Mouse (Mus musculus) thymus, postnatal 0 days (tissue): ENCODE results near the gene Zxdc. TPM values are rescaled to one million over a fixed set of nuclear protein-coding genes. Genes with fewer than 3 reads are reported as not detected.

Source experiments
- DNase-seq: peaks from one replicate; pipeline ENCODE4 v3.0.0-alpha.2; 2015; ENCODE audit warnings: low spot score
- polyA plus RNA-seq: library from polyadenylated mRNA; unstranded; fragments of >200 nt; fragmentation: Nextera tagmentation; extraction: Ambion mirVana; gene quantifications from 2 replicates; pipeline ENCODE4 v1.2.1, GENCODE M21; 2015

Zxdc gene
- polyA plus RNA-seq, 1 experiment from 2014 or later: 8.1 TPM

DNA sequence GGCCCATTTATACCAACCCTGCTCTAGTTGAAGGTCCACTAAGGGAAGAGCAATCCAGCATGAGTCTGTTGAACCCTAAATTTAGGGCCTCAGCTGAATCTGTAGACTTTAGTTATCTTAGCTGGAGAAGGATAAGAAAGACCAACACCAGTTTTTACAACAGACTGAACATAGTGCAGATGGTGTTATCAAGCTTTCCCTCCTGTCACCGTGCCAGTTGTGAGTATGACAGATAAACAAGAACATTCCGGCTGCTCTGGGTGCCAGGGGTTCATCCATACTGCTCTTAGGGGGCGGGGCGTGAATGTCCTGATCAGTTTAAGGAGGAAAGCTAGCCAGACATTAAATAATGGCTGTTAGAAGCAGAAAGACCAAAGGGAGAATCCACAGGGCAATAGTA is 5.4 kb downstream of the Zxdc start:
- no peak for DNase-seq

DNA sequence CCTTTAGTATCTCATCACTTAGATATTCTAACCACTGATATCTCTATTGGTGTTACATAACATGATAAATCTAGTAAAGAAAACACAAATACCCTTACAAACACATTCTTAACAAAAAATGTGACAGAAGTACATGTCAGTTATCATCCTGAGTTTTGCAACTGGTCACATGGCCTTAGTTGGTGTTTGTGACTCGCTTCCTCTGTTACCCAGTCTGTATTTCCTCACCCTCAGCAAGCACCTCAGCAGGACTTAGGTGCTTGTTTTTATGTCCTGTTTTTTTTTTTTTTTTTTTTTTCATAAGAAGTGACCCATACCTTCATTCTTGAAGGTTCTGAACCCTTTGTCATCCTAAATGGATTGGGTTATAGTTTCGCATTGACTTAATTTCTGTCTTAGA is 8.4 kb downstream of the Zxdc start:
- no peak for DNase-seq

DNA sequence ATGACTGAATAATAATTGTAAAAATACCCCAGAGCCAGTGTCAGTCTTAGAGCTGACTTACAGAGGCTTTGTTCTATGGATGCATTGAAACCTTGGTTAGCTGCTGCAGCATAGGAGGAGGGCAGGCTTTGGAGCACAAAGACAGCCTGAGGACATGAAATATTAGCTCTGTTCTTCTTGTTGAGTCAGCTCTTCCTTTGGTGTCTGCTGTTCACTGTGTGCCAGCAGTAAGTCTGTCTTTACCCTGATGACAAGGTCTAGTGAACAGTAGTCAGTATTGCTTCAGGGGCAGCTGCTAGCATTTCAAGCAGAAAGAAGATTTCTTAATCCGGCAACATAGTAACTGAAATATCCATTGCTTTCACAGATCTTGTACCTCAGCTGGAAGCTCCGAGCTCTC is 12.2 kb downstream of the Zxdc start:
- DNase-seq: no peak

DNA sequence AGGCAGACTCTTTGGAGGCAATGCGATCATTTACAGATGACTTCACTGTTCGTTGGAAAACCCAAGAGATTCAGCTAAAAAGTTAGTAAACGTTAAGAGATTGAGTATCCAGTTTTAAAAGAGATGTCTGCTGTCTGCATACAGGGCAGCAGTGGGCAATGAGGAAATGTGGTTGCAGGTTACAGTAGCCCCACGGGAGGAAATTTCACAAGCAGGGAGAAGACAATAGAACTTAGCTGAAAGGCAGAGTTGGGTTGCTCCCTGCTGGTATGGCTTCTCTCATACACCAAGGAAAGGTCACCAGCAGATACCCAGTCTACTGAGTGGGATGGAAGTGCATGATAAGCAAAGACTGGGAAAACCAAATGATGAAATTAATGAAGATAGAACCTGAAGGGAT is 21.3 kb downstream of the Zxdc start:
- no peak for DNase-seq

DNA sequence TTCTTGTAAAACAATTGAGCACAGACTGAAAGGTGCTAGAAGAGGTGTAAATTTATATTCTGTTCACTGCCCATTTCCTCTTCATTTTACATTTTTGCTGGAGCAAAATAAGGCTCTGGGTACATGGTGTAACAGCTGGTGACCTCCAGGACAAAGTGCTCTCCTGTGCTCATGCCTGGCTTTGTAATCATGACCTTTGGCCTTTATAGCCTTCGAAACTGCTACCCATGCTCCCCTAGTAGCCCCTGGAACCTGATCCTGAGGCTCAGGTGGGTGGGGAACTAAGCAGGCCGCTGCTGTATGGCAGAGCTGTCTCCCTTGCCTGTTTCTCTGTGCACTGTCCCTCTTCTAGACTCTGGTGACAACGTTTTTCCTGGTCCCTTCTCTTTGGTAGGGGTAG is 24.7 kb downstream of the Zxdc start:
- DNase-seq: no peak

DNA sequence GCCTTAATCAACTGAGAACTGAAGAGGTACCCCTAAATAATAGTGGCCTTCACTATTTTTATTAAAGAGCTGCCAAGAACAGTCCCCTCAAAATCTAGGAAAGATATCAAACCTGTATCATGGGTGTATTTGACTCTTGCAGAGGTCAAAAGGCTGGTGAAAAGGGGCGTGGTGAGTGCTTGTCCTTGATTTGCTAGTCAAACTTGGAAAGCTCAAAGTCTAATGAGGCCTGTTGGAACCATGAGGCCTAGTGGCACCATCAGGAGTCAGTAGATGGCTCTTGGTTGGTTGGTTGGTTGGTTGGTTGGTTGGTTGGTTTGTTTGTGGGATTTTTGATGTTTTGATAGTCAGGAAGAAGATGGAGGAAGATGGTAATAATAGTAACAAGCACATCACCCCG is 26.5 kb downstream of the Zxdc start:
- DNase-seq: no peak

DNA sequence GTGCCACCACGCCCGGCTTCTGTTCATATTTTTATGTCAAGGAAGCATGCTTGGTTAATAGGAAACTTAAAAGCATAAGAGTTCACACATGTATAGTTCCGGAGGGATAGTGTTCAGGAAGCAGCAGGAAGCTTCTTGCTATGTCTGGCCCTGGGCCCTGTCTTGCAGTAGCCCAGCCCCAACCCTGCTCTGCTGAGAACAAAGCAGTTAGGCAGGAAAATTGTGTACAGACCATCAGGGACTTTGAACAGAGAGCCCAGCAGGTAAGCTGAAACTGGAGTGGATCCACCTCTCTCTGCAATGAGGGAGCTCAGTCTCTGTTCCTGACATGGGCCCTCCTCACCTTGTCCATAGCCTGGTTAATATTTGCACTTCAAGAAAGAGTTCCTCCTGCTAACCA is 28.0 kb downstream of the Zxdc start:
- no peak for DNase-seq

DNA sequence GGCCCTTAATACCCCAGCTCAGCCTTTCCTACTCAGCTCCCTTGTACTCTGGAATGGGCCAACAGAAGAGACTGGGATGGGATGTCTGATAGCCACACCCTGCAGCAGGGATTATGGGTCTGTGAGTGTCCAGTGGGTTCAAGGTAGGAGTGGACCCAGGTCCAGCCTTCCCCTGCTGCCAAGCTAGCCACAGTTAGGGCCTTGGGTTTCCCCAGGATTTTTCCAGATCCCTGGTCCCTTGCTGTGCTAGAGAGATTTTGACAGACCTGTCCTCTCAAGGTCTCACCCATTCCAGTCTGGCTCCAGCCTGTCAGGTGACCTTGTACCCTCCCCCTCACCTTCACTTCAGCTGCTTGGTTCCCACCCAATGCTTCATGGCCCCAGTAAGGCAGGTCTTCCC is 39.3 kb downstream of the Zxdc start:
- DNase-seq: no peak

DNA sequence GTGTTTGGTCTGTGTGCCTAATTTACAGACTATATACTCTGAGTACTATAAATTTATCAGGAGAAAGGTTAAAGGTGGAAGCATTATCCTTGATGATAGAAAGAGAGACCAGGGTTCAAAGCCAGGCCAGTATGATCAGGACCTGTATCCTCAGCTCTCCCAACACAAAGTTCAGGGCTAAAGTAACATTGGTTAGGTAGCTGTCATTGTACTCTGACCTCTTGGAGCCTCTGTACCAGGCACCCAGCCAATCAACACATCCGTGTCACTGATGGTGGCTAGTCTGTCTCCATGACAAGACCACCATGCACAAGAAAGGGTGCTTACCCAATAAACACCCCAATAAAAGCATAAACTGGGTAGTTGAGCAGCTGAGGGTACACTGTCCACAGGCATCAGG is 41.7 kb downstream of the Zxdc start:
- DNase-seq: no peak

DNA sequence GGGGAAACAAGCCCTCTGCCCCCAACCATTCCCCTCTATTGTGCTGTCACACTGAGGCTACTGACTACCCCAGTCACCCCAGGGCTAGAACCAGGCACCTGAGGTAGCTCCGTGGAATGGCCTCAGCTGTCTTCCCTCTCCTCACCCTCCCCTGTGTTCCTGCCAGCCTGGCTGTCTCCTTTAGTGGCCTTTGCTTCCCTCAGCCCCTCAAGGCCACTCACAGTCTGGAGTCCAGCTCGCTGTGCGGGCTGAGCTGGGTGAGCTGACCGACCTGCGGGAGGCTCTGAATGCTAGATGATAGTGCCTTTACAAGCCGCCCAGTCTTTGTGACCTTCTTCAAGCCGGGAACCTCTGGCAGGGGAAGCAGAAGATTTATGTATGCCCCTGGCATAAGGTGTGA is 42.6 kb downstream of the Zxdc start:
- DNase-seq: no peak

DNA sequence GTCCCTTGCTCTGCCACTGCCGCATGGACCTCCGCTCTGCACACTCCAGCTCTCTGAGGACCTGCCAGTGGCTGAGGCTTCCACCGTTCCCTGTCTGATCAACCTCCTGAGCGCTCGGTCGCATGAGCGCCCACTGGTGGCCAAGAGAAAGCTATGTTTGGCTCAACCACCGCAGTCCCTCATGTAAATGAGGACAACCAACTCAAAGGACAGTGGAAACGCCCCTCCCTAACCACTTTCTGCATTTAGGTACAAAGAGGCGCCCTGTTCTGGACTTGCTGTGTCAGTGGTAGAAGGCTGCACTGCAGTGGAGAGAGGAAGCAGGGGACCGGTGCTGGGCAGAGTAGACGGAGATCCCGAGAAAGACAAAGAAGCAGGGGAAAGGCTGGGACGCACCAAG is 53.3 kb downstream of the Zxdc start:
- DNase-seq: peak; percentile 88

DNA sequence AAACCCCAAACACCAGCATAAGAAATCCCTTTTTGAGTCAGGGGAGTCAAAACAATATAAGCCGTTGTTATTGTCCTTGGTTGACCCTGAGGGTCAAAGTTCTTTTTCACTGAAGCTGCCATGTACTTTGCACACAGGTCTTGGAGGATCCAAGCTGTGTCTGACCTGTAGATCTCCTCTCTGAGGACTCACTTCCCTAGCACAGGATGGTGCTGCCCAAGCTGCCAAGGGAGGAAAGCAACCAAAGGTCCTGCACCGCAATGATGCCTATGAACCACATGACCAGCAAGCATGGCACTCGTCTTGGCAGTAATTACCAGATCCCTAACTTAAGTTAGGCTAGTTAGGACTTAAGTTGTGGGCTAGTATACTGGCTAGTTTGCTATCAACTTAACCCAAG is 56.1 kb downstream of the Zxdc start:
- DNase-seq: no peak

DNA sequence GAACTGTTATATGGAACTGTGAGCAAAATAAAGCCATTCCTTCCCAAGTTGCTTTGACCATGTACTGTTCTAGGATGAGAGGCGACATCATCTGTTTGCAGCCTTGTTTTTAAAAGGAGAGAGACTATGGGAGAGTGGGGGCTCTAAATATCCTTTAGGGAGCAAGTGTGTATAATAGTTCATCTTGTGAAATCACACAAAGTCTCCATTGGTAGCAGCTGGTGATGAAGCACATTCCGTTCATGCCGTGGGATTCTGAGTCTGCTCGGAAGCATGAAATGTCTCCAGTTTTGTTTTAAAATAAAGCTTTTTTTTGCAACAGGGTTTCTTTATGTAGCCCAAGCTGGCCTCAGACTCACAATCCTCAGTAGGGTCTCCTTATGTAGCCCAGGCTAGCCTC is 56.7 kb downstream of the Zxdc start:
- DNase-seq: no peak

DNA sequence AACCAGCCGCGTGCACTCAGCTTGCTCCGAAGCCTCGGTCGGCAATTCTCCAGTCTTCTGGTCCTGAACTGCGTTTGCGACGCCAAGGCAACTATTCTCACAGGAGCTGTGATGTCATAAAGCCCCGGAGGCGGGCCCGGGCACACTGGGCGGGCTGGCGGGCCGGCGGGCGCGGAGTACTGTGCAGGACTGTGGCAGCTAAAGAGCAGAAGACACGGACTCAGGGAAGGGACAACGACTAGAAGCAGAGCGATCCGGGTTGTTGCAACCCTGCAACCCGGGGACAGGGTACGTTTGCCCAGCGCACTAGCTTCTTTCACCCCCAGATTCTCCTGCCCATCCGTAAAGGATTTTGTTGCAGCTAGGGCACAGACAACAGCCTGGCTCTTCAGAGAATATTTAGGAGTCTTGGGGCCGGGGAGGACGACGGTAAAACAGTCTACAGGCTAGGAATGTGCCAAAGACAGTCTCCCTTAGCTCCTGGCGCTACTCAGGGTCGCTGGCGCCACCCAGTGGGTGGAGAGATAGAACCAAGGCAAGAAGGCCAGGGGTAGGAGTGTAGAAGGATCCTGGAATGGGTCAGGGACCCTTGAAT is 59.2 kb downstream of the Zxdc start, which contains the start of gene Cfap100:
Cfap100 (minus strand) TSS at position 418 of the 595 bp plus-strand sequence.
- peak; percentile 26 for DNase-seq

DNA sequence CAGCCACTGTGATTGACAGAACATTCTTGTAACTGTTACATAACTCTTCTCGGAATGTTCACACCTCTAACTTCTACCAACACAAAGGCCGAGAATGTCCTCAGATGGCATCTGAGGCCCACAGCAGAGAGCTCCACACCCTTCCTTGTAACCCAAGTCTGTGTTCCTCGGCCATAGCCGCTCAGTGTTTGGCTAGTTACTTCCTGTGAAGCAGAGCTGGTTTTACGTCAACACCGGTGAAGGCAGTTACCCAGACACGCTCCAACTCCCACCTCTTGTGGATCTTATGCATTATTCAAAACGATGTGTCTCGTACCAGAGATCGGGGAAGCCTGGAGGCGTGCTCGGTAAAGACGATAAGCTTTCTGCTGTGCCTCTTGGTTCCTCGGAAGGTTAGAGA is 60.6 kb downstream of the Zxdc start:
- no peak for DNase-seq

DNA sequence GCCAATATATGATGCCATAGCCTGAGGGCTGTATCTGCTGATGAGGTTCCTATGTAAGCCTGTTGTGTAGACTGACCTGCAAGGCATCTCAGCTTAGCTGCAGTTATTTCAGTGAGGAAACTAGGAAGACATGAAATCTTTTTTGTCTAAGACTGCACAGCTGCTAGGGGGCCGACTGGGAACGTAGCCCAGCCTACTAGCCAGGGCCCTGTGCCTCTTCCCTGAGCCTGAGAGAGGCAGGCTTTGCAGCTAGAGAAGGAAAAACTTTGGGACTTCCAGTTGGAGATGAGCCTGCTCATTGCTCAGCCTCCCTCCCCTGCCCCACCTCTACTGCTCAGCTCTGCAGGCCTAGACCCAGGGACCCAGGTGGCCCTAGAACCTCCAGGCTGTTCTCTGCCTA is 62.2 kb downstream of the Zxdc start:
- no peak for DNase-seq

DNA sequence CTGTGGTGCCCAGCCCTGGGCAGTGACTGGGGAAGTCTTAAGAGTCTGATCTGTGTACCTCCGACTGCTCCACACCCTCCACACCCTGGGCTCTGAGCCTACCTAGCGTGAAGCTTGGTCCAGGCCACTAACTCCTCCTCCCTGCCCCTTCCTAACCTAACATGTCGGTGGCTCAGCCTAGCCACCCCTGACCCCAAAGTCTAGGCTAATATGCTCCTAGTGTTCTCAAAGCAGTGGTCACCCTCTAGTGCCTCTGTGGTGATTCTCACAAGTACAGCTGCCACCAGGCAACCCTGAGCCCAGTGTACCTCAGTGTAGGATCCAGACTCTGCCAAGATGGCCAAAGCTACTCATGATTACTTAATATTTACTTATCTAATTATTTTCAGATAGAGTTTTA is 65.4 kb downstream of the Zxdc start:
- DNase-seq: no peak

DNA sequence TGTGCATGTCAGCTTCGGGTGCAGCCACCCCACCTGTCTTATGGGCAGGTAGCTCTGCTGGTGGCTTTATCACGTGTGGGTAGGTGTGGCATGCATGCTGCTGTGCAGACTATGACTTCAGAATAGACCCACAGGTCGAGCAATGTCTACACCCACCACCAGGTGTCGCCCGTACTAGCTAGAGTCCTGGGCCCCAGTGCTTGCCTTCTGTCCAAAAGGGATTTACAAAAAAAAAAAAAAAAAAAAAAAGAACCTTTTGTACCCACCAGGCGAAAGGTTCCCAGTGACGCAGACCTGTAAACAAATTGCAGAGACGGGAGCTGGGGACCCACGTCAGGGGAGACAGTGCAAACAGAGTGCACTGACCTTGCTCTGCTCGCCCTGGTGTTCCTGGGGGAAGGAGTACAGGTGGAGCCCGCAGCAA is 65.9 kb downstream of the Zxdc start:
- DNase-seq: peak; percentile 58

DNA sequence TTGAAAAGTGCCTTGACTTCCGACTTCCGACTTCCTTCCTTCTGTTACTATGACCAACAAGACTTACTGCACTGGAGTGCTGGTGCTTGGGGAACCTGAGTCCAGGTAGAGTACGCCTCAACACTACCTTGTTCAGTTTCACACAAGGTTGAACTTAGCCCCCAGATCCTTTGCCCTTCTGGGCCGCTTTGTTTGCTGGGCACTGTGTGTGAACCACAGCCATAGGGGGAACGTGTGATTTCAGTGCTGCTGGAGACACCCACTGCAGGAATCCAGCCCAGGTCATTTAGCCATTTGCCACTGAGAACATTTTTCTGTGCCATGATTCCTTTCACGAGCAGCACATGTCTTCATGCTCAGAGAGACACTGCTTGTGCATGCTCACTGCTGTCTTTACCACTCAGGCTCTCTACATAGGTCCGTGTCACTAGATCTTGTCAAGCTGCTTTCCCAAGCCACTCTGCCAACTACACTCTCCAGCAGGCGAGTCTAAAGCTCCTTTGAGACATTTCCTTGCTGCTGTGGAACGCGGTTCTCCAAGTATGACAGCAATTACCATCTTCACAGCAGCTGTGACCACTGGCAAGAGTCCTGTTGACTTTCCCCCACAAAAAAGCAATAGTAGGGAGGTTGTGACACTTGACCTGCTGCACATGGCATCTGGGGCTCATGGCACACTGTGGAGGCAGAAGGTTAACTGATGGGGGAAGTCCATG is 67.1 kb downstream of the Zxdc start:
- DNase-seq: no peak

DNA sequence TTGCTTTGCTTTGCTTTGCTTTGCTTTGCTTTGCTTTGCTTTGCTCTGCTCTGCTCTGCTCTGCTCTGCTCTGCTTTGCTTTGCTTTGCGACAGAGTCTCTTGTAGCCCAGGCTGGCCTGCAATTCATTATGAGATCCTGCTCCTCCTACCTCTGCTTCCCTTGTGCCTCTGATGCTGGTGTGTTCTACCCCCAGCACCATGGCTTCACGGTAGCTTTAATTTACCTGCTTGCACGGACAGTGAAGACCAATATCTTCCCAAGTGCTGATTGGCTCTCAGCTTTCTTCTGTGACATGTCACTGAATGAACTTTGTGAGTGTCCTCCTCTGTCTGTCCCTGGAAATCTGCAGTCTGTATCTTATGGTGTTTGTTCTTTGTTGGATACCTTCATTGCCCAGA is 67.7 kb downstream of the Zxdc start:
- no peak for DNase-seq

DNA sequence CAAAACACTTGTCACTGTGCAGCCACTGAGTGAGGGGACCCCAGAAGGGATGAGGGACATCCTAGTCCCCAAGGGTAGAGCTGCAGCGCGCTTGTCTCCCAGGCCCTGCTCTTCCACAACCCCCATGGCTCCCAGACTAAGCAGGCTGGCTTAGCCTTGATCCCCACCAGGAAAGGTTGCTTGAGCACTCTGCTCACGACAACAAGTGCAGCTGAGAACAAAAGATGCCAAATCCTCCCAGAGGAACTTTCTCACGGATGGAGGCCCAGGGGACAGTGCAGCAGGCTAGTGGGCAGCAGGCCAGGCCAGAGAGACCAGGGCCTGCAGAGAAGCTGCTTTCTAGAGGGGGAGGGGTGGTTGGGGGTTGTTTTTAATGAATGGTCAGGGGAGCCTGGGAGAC is 77.6 kb downstream of the Zxdc start:
- DNase-seq: no peak

DNA sequence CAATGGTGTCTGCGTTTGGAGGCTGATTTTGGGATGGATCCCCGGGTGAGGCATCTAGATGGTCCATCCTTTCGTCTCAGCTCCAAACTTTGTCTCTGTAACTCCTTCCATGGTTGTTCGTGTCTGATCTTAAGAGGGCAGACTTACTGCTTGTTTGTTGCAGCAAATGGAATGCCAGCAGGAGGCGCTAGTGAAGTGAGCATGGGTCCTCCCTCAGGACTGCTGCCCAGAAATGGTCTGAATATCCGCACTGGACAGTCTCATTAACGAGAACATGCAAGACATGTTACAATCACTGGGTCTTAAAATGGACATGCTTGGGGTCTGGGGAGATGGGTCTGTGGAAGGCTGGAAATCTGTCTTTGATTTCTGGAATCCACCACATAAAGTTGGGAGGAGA is 80.9 kb downstream of the Zxdc start:
- DNase-seq: peak; percentile 13

DNA sequence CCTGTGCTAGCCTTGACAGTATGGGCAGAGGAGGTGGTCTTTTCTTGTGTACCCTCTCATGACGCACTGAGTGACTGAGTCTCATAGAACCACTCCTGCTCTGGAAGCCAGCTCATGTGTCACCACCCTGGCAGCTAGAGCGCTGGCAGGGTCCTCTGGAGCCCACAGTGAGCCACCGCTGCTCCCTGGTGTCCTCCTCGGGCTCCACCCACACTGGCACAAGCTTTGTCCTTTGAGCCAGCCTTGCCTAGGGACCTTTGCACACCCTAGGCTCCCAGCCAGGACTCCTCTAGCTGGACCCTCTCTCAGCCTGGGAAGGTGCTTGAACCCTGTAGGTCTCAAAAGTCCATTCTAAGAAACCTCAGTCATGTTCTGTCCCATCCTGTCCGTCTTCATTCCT is 81.4 kb downstream of the Zxdc start:
- DNase-seq: no peak

DNA sequence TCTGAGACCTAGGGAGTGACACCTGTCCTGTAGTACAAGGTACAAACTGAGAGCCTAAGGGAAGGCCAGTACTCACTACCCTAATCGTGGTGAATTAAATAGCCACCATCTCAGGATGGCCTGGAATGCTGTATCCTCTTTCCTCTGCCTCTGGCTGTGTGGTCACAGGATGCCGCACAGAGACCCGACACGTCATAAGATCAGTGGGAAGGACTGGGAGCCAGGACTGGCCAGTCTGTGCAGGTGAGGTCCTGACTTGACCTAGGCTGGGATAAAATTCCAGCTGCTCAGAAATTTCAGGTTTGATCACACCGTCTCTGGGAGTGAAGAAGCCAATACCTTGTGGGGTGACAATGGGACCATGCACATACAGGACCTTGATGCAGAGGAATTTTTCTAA is 82.2 kb downstream of the Zxdc start:
- no peak for DNase-seq
